Mouse (Mus musculus) bone marrow, adult 2 months (tissue): ENCODE data around the gene Far2. TPM values are rescaled to one million over a fixed set of nuclear protein-coding genes. Genes with fewer than 3 reads are reported as not detected.

Experiments
- H3K27ac ChIP-seq: fragments of 200-500 bp; 2 replicates; pipeline ENCODE4 v1.5.1; 2012; ENCODE audit warnings: low read depth, mild to moderate bottlenecking, control low read depth, inconsistent platforms, low read length; ENCODE audit not compliant: control insufficient read depth, poor library complexity, insufficient read depth
- H3K4me1 ChIP-seq: fragments of 200-500 bp; 2 replicates; pipeline ENCODE4 v1.6.1; 2011; ENCODE audit warnings: low read length; ENCODE audit not compliant: control insufficient read depth, insufficient read depth
- H3K4me3 ChIP-seq: fragments of 200-500 bp; replicated peaks from 2 replicates; pipeline ENCODE3; 2011; ENCODE audit warnings: mild to moderate bottlenecking, low read depth, low read length, control low read depth; ENCODE audit not compliant: control insufficient read depth
- CTCF ChIP-seq: fragments of 200-500 bp; IDR thresholded peaks from 2 replicates; pipeline ENCODE4 v1.5.1; 2011; ENCODE audit warnings: low read length, control low read depth; ENCODE audit not compliant: control insufficient read depth, insufficient read depth
- POLR2A ChIP-seq: fragments of 200-500 bp; IDR thresholded peaks from 2 replicates; pipeline ENCODE4 v1.6.1; 2011; ENCODE audit warnings: low read depth, mild to moderate bottlenecking, control low read depth, low read length, borderline replicate concordance; ENCODE audit not compliant: control insufficient read depth
- WGBS: fragments of 180-500 bp; shearing (Covaris S2); methylation state at CpG from one replicate; pipeline ENCODE4 v1.1.7; 2018; 5-methylcytosine and 5-hydroxymethylcytosine counted together
- polyA plus RNA-seq: library from polyadenylated mRNA; stranded (reverse); fragments of >200 nt; gene quantifications from 2 replicates; pipeline ENCODE4 v1.2.4, GENCODE M21; 2011; ENCODE audit warnings: low replicate concordance; ENCODE audit not compliant: missing spikeins, insufficient read depth, insufficient read length

The Far2 gene
- polyA plus RNA-seq, 1 experiment, result 1.4 TPM

DNA sequence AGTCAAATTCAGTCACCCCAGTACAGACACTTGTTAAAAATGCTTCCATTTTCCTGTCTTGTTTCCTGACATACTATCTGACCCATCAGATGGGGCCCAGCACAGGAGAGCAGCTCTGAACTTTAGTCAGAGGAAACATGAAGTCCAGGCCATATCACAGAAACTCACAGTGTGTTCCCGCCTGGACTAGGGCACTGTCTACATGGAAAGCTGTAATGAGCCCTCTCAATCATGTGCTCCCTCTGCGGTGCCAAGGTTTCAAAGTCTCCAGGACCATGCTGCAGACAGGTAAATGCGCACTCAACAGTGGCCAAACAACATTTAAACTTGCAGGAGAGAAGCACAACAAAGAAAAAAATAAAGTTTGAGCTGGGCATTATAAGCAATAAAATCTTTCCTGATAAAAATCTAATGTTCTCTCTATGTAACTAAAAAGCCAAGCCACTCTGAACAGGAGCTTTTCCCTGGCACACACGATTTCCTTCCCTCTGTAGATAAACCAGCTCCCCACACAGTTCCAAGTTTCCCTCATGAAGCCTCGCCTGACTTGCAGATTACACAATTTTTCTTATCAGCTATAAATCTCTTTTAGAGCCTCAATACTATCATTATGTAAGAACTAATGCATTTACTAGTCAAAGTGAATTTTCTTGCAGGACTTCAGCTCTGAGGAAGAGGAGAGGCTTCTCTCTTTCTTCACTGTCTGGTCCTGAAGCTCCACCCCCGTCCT lies 147.1 kb downstream of the Far2 start:
- TF ChIP-seq CTCF, result no peak
- TF ChIP-seq POLR2A, result no peak
- Histone ChIP-seq H3K4me3 (no peak overlapping the region), H3K4me1 (no peaks in the 10 kb centered on the region), H3K27ac (no peak overlapping the region)
- 74% methylated on average over 6 of the region's 6 CpGs for WGBS

DNA sequence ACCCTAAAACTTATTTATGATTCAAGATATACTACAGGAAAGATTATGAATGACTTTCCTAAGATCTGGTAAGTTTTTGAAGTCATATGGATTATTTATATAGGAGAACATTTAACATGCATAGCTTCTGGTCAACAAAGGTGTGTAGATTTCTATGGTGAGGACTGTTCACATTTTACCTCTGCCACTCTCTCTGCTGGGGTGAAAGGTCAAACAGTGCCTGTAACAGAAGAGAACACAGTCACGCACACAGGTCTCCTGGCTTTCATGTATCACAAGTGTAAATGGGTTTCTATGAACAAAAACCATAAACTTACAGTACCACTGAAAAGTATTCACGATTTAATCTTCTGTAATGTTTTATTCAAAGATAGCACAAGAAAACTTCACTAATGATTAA lies 152.1 kb downstream of the Far2 start:
- TF ChIP-seq CTCF, result no peak
- no peak for TF ChIP-seq POLR2A
- no peak overlapping the region for H3K27ac ChIP-seq
- H3K4me3 ChIP-seq, result no peak overlapping the region
- H3K4me1 ChIP-seq, result no peaks in the 10 kb centered on the region
- 90% methylated on average over 2 of the region's 2 CpGs for WGBS

DNA sequence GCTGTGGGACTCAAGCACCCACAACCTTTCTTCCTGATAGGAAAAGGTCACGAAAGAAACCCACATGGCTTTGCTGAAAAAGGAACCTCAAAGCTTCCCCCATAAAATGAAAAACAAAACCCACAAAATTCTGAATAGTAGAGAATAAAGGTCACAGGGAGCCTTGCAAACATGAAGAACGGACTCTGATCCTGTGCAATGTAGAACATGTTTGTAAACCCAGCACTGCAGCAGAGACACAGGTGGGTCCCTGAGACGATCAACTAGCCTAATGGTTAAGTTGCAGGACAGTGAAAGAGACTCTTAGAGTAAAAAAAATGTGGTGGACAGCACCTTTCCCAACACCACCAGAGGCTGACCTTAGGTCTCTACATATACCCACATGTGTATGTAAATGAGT lies 152.7 kb downstream of the Far2 start:
- no peak overlapping the region for H3K4me3 ChIP-seq
- H3K4me1 ChIP-seq, result no peaks in the 10 kb centered on the region
- 81% methylated on average over 3 of the region's 3 CpGs for WGBS
- TF ChIP-seq POLR2A (no peak), CTCF (no peak)
- H3K27ac ChIP-seq, result no peak overlapping the region

DNA sequence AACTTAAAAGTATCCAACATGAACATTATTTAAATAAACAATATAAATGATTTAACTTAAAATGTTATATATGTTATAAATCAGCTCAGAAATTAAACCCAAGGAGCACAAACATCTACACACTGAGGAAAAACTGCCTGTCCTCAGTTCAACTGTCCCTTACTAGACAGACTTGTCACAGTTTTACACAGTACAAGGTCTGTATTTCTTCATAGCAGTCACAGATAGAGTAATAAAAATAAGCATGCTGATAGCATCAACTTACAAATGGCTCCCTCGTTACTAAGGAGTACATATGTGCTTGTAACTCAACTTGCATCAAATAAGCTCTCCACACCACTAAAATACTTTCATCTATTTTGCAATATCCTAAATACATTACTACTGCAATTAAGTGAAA lies 158.1 kb downstream of the Far2 start:
- no peaks in the 10 kb centered on the region for H3K4me1 ChIP-seq
- H3K27ac ChIP-seq, result no peak overlapping the region
- TF ChIP-seq POLR2A (no peak), CTCF (no peak)
- H3K4me3 ChIP-seq, result no peak overlapping the region
- WGBS, result 73% methylated on average over 1 of the region's 1 CpGs

DNA sequence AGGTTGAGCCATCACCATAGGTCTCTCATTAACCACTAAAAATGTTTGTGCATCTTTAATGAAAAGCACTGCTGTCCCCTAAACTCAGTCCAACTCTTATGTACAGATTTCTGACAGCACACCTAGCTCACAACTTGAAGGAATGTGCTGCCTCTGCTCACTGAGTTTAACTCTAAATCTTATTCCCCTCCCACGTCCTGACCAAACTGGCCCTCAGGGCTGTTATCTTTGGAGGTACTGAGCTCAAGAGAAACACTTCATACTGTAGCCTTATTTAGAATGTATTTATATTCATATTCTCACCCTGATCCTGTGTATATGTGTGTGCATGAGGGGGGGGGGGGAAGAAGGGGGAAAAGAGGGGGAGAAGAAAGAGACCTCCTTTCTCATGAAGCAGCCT lies 160.5 kb downstream of the Far2 start:
- Histone ChIP-seq H3K27ac (no peak overlapping the region), H3K4me3 (no peak overlapping the region), H3K4me1 (no peaks in the 10 kb centered on the region)
- 68% methylated on average over 1 of the region's 1 CpGs for WGBS
- no peak for TF ChIP-seq CTCF
- no peak for TF ChIP-seq POLR2A

DNA sequence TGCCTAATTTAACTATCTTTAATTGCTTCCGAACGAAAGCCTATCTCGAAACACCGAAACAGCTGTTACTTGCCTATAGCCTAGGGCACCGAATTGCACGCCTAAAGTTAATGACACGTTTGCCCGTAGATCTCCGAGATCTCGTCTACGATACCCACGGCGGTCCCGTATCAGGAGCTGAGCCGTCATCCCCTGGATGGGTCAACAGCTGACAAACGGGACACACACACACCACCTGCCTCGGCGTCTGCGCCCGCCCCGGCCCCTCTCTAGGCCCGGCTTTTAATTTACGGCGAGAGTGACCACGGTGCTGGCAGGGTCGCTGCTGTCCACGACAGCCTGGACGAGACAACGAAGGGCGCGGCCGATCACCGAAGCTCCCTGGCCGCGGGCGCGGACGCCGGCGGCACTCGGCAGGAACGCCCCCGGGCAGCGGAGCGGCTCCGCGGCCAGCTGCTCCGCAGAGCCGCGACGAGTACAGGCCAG lies 164.4 kb downstream of the Far2 start:
- peak overlapping the region; percentile 83 for H3K4me3 ChIP-seq
- under 1% methylated on average over 51 of the region's 51 CpGs for WGBS
- H3K27ac ChIP-seq, result peak overlapping the region; percentile 82
- TF ChIP-seq CTCF (no peak), POLR2A (no peak)
- no peaks in the 10 kb centered on the region for H3K4me1 ChIP-seq

DNA sequence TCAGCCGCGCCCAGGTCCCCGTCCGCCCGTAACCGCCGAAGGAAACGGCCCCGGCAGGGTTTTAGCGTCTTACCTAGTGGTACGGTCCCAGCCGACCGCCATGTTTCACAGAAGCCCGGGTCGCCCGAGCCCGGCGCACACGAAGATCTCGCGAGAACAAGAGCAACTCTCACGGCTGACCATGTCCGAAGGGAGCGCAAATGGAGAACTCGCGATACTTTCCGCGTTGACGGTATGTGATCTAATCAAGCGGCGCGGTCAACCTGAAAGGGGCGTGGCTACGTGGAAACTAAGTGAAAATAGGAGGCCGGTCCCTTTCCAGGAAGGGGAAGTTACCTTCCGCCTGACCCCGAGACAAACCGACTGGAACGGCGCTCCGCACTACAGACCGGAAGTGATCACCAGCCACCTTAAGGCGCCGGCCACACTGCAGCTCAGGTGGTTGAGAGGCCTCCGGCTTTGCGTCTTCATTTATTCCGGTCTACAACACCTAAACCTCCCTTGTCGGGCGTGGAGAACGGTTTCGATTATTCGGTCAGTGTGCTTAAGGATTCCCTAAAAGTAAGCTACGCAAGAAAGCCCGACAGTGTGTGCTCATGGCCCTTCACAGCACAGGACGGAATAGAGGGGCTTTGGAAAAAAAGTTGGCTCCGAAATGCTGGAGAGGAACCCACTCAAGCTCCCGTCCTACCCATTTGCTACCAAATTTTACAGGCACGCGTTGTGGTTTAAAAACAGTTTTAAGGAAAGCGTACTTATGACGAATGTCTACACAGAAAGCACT lies 165.0 kb downstream of the Far2 start, which contains the start of gene Ergic2:
Gene Ergic2, minus strand, starts transcription at position 478 of the 784 bp plus-strand sequence.
- WGBS, result under 1% methylated on average over 61 of the region's 61 CpGs
- peak within 1 kb of the TSS; percentile 83 for H3K4me3 ChIP-seq
- peak within 1 kb of the TSS; percentile 86 for H3K27ac ChIP-seq
- TF ChIP-seq POLR2A, result peak; percentile 61; the same call in 1 of the 2 replicates
- TF ChIP-seq CTCF, result no peak
- no peaks in the 10 kb centered on the region for H3K4me1 ChIP-seq

DNA sequence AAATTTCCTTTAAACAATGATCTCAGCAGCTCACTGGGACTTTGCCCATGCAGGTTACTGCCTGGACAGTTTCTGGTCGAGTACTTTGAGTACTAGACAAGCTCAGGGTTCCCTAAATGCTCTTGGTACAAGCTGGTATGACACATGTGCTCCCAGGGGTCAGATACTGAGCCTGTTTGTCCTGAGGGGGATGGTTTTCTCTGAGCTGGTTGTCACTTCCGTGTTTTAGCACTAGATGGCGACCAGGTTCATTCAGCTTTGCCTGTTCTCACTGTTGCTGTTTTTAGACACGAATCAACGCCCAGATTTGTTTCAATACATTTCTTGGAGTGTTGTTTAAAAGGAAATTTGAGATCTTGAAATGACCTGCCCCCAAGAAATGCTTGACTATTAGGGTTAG lies 167.7 kb downstream of the Far2 start:
- Histone ChIP-seq H3K4me1 (no peaks in the 10 kb centered on the region), H3K27ac (no peak overlapping the region), H3K4me3 (no peak overlapping the region)
- WGBS, result under 1% methylated on average over 5 of the region's 5 CpGs
- no peak for TF ChIP-seq POLR2A
- TF ChIP-seq CTCF, result peak; percentile 29; the same call in 1 of the 2 replicates
